Mouse (Mus musculus) heart, adult 11 months (tissue): ENCODE measurements around the gene Rasl10a.

Experiments used
- DNase-seq: peaks from one replicate; pipeline ENCODE4 v3.0.0; 2022

Gene Rasl10a

GRCm38 (mm10) chr11:5076843-5077242 lies 18.9 kb downstream of the Rasl10a start:
- peak; percentile 43 for DNase-seq

- peak; percentile 62 for DNase-seq
These were observed 31.2 kb downstream of the Rasl10a start for GRCm38 (mm10) chr11:5089147-5089546.

- DNase-seq, result peak; percentile 72
These were observed 33.8 kb downstream of the Rasl10a start for GRCm38 (mm10) chr11:5091706-5092105.

GRCm38 (mm10) chr11:5095877-5096276 lies 37.9 kb downstream of the Rasl10a start:
- DNase-seq, result peak; percentile 87

GRCm38 (mm10) chr11:5096480-5097020 lies 38.6 kb downstream of the Rasl10a start:
- DNase-seq, result peak; percentile 72

- DNase-seq, result no peak
These were observed 40.3 kb downstream of the Rasl10a start for GRCm38 (mm10) chr11:5098035-5098735.

- DNase-seq, result peak; percentile 99
These were observed 41.0 kb downstream of the Rasl10a start, which contains the start of the genes Rhbdd3 and Ewsr1 for GRCm38 (mm10) chr11:5098736-5099542. Gene Rhbdd3, plus strand, starts transcription at chr11:5098926. Gene Ewsr1, minus strand, starts transcription at chr11:5099266.

- DNase-seq, result peak; percentile 99
These were observed 41.8 kb downstream of the Rasl10a start for GRCm38 (mm10) chr11:5099576-5100183.

- peak; percentile 88 for DNase-seq
These were observed 42.4 kb downstream of the Rasl10a start for GRCm38 (mm10) chr11:5100283-5100682.

- DNase-seq, result peak; percentile 88
These were observed 42.9 kb downstream of the Rasl10a start for GRCm38 (mm10) chr11:5100801-5101200.

- peak; percentile 90 for DNase-seq
These were observed 43.7 kb downstream of the Rasl10a start for GRCm38 (mm10) chr11:5101641-5102040.

- peak; percentile 83 for DNase-seq
These were observed 44.5 kb downstream of the Rasl10a start for GRCm38 (mm10) chr11:5102384-5102783.

GRCm38 (mm10) chr11:5103986-5104509 lies 46.1 kb downstream of the Rasl10a start:
- DNase-seq, result peak; percentile 87

GRCm38 (mm10) chr11:5109441-5109840 lies 51.5 kb downstream of the Rasl10a start:
- peak; percentile 86 for DNase-seq
